Mouse (Mus musculus): ENCODE data around the gene Capn15.

Gene Capn15

GRCm38 (mm10) chr17:25993489-25993888 is 7.9 kb upstream of the Capn15 start:
- DNase-seq (ENCODE audit: low spot score in 2 of 2) = no peak

GRCm38 (mm10) chr17:25992274-25992673 is 6.7 kb upstream of the Capn15 start:
- no peak for DNase-seq (ENCODE audit: low spot score in 2 of 2)

- DNase-seq (ENCODE audit: low spot score in 2 of 2) = no peak
These were observed 4.7 kb upstream of the Capn15 start for GRCm38 (mm10) chr17:25990331-25990730.

GRCm38 (mm10) chr17:25984556-25985305 is 865 bp downstream of the Capn15 start:
- DNase-seq (ENCODE audit: low spot score in 2 of 2) = peak in 1 of 2 experiments; percentile 5

- no peak for DNase-seq (ENCODE audit: low spot score in 2 of 2)
These were observed 1.5 kb downstream of the Capn15 start for GRCm38 (mm10) chr17:25984066-25984465.

- no peak for DNase-seq (ENCODE audit: low spot score in 2 of 2)
These were observed 2.7 kb downstream of the Capn15 start for GRCm38 (mm10) chr17:25982913-25983312.

- DNase-seq (ENCODE audit: low spot score in 2 of 2) = no peak
These were observed 4.7 kb downstream of the Capn15 start for GRCm38 (mm10) chr17:25980854-25981253.

- DNase-seq (ENCODE audit: low spot score in 2 of 2) = peak; percentile 21
These were observed 5.5 kb downstream of the Capn15 start for GRCm38 (mm10) chr17:25979829-25980738.

DNA sequence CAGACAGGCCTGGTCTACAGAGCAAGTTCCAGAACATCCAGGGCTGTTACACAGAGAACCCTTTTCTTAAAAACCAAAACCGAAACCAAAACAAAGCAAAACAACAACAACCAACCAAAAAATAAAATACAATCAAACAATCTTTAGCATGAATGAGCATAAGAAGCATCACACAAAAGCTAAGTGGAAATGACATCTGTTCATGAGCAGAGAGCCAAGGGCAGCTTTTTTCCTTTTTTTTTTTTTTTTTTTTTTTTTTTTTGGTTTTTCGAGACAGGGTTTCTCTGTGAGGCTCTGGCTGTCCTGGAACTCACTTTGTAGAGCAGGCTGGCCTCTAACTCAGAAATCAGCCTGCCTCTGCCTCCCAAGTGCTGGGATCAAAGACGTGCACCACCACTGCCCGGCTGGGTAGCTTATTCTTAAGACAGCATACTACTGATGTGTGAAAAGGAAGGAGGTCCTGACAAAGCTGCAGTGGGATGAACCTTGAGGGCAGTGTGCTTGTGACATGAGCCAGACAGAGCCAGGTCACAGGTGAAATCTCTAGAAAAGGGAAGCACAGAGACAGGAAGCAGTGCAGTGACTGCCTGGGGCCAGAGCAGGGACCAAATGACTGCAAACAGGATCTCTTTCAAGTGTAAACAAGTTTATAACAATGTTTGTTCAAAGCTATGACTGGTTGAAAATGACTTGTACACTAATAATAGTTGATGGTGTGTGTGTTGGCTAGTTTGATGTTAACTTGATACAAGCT is 14.5 kb downstream of the Capn15 start:
- no peak for DNase-seq (ENCODE audit: low spot score in 2 of 2)

- no peak for DNase-seq (ENCODE audit: low spot score in 2 of 2)
These were observed 15.1 kb downstream of the Capn15 start for GRCm38 (mm10) chr17:25970448-25970847.

DNA sequence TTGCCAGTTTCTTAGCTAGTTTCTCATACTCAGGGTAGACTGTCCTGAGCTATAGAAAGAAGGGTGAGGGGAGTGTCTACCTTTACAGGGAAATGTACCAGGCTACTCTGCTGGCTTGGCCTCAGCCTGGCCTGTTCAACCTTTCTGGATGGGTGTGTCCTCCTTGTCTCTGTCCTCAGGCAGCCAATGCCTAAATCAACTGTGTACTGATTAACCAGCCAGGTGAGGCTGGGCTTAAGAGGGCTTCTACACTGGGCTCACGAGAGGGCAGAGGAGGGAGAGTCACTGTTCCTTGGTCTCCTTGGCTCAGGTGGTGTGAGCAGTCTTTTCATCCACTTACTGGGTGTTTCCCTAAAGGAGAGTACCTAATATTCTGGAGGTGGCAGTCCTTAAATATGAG is 17.4 kb downstream of the Capn15 start:
- no peak for DNase-seq (ENCODE audit: low spot score in 2 of 2)

GRCm38 (mm10) chr17:25967652-25968051 is 17.9 kb downstream of the Capn15 start:
- no peak for DNase-seq (ENCODE audit: low spot score in 2 of 2)

DNA sequence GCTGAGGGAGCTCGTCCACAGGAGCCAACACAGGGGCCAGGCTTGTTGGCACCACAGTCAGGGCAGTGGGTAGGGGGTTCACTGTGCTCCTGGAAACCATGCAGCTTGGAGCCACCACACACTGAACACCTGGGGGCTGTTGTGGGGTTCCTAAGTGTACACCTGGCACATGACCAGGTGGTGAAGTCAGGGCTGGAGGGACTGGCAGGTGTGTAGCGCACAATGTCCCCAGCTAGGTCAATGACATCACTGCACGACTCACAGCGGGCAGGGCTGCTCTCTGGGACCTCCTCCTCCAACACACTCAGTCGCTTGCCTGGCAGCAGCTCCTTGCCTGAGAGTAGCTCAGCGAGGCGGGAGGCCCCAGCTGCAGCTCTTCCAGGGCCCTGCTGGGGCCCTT is 21.3 kb downstream of the Capn15 start:
- DNase-seq (ENCODE audit: low spot score in 2 of 2) = no peak

DNA sequence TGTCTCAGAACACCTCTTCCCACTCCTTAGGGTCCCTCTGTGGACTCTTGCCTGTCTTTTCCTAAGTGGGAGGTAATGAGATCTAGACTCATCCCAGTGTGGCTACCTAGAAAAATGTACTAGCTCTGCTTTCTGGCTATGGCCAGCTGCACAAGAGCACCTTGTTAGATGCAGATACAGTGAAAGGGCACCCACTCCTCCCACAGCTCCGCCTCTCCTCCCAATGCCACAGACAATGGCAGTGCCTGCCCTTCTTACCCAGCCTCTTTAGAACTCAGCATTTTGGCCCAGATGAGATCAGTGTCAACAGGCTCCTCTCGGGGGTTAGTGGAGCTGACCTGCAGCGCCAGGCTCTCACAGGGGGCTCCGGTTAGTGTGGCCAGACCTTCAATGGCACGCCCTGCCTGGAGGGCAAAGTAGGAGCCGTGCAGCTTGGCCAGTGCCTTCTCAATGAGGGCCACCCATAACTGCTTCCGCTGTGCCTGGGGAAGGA is 23.1 kb downstream of the Capn15 start:
- no peak for DNase-seq (ENCODE audit: low spot score in 2 of 2)

DNA sequence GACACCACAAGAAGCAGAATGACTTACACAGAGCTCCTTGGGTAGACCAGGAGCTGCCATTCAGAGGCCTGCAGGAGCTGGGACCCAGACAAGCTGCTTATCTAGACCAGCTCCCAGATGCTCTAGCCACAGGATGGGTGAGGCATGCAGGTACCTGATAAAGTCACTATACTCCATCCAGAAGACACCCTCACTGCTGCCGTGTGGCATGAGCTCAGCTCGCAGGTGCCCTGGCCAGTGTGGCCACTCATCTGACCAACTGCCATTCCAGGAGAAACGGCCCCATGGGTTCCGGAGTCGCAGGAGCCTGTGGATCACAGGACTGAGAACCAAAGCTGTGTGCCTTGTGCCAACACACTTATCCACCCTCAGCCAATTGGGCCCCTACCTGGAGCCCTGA is 24.0 kb downstream of the Capn15 start:
- no peak for DNase-seq (ENCODE audit: low spot score in 2 of 2)

DNA sequence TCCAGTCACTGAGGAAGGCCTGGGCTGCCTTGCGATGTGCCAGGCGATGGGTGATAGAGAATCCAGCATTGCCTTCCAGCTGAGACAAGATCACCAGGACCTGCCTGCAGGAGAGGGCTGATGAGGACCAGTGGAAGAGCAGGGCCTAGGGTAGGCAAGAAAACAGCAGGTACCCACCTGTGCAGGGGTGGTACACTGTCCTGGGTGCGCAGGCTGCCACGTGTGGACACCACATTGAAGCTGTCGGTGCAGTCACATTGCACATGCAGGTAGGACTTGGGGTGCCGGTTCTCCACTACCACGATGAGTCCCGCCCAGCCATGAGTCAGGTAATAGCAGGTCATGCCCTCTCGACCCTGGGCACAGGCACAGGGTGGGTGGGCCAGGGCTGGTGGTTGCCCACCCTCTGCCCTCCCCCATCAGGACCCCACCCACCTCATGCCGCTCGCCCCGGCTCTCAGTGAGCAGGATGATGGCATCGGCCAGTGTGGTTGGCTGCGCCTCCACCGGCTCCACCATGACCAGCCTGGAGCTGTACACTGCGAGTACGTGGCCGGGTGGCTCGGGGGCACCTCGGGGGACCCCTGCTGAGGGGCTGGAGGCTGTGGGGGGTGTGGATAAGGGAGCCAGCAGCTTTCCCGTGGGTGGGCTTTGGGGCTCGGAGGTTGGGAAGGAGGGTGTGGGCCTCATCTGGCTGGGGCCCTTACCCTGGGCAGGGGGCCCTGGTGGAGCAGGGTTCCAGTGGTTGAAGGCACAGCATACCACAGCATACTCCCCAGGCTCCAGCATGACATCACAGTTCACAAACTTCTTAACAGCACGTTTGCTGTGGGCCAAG is 25.7 kb downstream of the Capn15 start:
- DNase-seq (ENCODE audit: low spot score in 2 of 2) = no peak

GRCm38 (mm10) chr17:25958771-25959494 is 26.7 kb downstream of the Capn15 start:
- no peak for DNase-seq (ENCODE audit: low spot score in 2 of 2)

- DNase-seq (ENCODE audit: low spot score in 2 of 2) = no peak
These were observed 28.0 kb downstream of the Capn15 start for GRCm38 (mm10) chr17:25957586-25958051.

- no peak for DNase-seq (ENCODE audit: low spot score in 2 of 2)
These were observed 29.0 kb downstream of the Capn15 start for GRCm38 (mm10) chr17:25956631-25957030.

DNA sequence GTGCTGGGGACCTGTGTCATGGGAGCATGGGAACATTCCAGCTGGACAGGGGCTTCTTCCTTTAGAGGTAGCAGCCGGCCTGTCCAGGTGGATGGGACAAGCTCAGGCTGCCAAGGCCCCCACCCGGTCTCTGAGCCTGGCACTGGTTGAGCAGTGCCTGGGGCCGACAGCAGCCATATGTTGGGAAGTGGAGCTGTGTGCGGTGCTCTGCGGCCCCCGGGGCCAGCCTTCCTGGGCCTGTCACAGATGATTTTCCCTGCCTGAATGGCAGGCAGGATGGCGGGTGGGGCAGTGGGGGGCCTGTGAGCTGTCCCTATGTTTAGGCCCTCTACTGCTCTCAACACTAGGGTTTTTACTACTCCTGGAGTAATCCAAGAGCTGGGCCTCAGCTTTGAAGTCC is 29.4 kb downstream of the Capn15 start:
- DNase-seq (ENCODE audit: low spot score in 2 of 2) = no peak
